Mouse (Mus musculus) brain, embryonic 14.5 days (tissue): ENCODE data around the gene Nectin1. TPM values are rescaled to one million over a fixed set of nuclear protein-coding genes. Genes with fewer than 3 reads are reported as not detected.

Experiments
- DNase-seq: peaks from one replicate; pipeline ENCODE4 v3.0.0-alpha.2; 2011; ENCODE audit warnings: low read depth
- CTCF ChIP-seq: fragments of 200-500 bp; IDR thresholded peaks from 2 replicates; pipeline ENCODE4 v1.5.1; 2012; ENCODE audit warnings: inconsistent platforms, mild to moderate bottlenecking, moderate library complexity, borderline replicate concordance; ENCODE audit not compliant: insufficient read depth, insufficient read length; ENCODE audit errors: extremely low read depth
- POLR2A ChIP-seq: fragments of 200-500 bp; IDR thresholded peaks from 2 replicates; pipeline ENCODE4 v1.6.1; 2012; ENCODE audit warnings: mild to moderate bottlenecking, inconsistent platforms, borderline replicate concordance; ENCODE audit not compliant: poor library complexity, insufficient read depth, insufficient read length, severe bottlenecking; ENCODE audit errors: extremely low read depth
- polyA plus RNA-seq: library from polyadenylated mRNA; depleted of rRNA; stranded (reverse); fragments of >200 nt; gene quantifications from 2 replicates; pipeline ENCODE4 v1.2.3, GENCODE M21; 2012

Gene Nectin1
- polyA plus RNA-seq, 1 experiment, result 31.1 TPM

- peak; percentile 24 for DNase-seq
- TF ChIP-seq CTCF, result no peak
- no peak for TF ChIP-seq POLR2A
Measured at GRCm38 (mm10) chr9:43796841-43797740, 53.3 kb downstream of the Nectin1 start.

GRCm38 (mm10) chr9:43797746-43798145 is 54.0 kb downstream of the Nectin1 start:
- no peak for DNase-seq
- TF ChIP-seq POLR2A, result no peak
- TF ChIP-seq CTCF, result no peak

GRCm38 (mm10) chr9:43800525-43800924 is 56.7 kb downstream of the Nectin1 start:
- DNase-seq, result no peak
- TF ChIP-seq CTCF (no peak), POLR2A (no peak)

- DNase-seq, result peak; percentile 55
- TF ChIP-seq POLR2A (no peak), CTCF (peak; percentile 84)
Measured at GRCm38 (mm10) chr9:43801911-43802310, 58.1 kb downstream of the Nectin1 start.

- TF ChIP-seq POLR2A (no peak), CTCF (no peak)
- DNase-seq, result no peak
Measured at GRCm38 (mm10) chr9:43807565-43807964, 63.8 kb downstream of the Nectin1 start.

- TF ChIP-seq POLR2A (no peak), CTCF (no peak)
- DNase-seq, result no peak
Measured at GRCm38 (mm10) chr9:43808099-43808498, 64.3 kb downstream of the Nectin1 start.

GRCm38 (mm10) chr9:43808546-43808945 is 64.8 kb downstream of the Nectin1 start:
- peak; percentile 79 for DNase-seq
- no peak for TF ChIP-seq POLR2A
- TF ChIP-seq CTCF, result no peak

- no peak for TF ChIP-seq CTCF
- no peak for TF ChIP-seq POLR2A
- DNase-seq, result no peak
Measured at GRCm38 (mm10) chr9:43813156-43813555, 69.4 kb downstream of the Nectin1 start.

GRCm38 (mm10) chr9:43822206-43822605 is 78.4 kb downstream of the Nectin1 start:
- TF ChIP-seq POLR2A (no peak), CTCF (no peak)
- no peak for DNase-seq

- TF ChIP-seq CTCF (no peak), POLR2A (no peak)
- DNase-seq, result no peak
Measured at GRCm38 (mm10) chr9:43825178-43825577, 81.4 kb downstream of the Nectin1 start.

- DNase-seq, result peak; percentile 49
- no peak for TF ChIP-seq CTCF
Measured at GRCm38 (mm10) chr9:43826558-43827253, 82.9 kb downstream of the Nectin1 start.

GRCm38 (mm10) chr9:43827593-43827992 is 83.8 kb downstream of the Nectin1 start:
- DNase-seq, result peak; percentile 56
- peak; percentile 58; the same call in 1 of the 2 replicates for TF ChIP-seq CTCF
- no peak for TF ChIP-seq POLR2A

- TF ChIP-seq CTCF, result no peak
- DNase-seq, result no peak
Measured at GRCm38 (mm10) chr9:43828960-43829359, 85.2 kb downstream of the Nectin1 start.
